Mouse (Mus musculus): Measurements from ENCODE around the gene Ptch2.

DNA sequence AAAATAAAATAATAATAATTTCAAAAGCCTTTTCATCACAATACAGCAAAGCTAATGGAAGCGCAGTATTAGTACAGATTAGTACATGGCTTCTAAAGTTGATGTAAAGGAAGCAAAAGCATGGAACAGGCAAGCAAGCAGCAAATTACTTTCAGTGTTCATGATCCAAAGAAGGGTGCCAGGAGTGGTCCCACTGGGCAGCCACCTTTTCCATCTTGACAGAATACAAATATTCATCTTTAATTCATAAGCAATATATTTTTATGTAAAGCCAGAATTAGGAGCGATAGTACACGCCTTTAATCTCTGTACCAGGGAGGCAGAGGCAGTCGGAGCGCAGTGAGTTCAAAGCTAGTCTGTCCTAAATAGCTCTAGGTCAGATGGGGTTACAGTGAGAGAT is 23.8 kb downstream of the Ptch2 start:
- no peak for TF ChIP-seq CTCF (IDR thresholded peaks at IDR 0.05 in 2 of 3, conservative IDR thresholded peaks at IDR 0.05 in 1 of 3; ENCODE audit: control insufficient read depth in 1 of 3, insufficient read depth in 1 of 3, low read depth in 2 of 3, low read length in 3 of 3, poor library complexity in 1 of 3, severe bottlenecking in 1 of 3)
- TF ChIP-seq BHLHE40 (IDR thresholded peaks at IDR 0.05; ENCODE audit: borderline replicate concordance, low read depth, low read length) = no peak

Data from MEL (cell line).